Mouse (Mus musculus) testis, adult 2 months (tissue): Measurements from ENCODE around the gene Aes.

Source experiments
- CTCF ChIP-seq: fragments of 200-500 bp; IDR thresholded peaks from 2 replicates; pipeline ENCODE4 v1.5.1; 2012; ENCODE audit warnings: low read depth, mild to moderate bottlenecking, inconsistent platforms, low read length, moderate library complexity; ENCODE audit not compliant: control insufficient read depth, insufficient read depth, insufficient replicate concordance
- POLR2A ChIP-seq: fragments of 200-500 bp; IDR thresholded peaks from 2 replicates; pipeline ENCODE4 v1.6.1; 2012; ENCODE audit warnings: low read depth, mild to moderate bottlenecking, inconsistent platforms, low read length, moderate library complexity; ENCODE audit not compliant: control insufficient read depth

DNA sequence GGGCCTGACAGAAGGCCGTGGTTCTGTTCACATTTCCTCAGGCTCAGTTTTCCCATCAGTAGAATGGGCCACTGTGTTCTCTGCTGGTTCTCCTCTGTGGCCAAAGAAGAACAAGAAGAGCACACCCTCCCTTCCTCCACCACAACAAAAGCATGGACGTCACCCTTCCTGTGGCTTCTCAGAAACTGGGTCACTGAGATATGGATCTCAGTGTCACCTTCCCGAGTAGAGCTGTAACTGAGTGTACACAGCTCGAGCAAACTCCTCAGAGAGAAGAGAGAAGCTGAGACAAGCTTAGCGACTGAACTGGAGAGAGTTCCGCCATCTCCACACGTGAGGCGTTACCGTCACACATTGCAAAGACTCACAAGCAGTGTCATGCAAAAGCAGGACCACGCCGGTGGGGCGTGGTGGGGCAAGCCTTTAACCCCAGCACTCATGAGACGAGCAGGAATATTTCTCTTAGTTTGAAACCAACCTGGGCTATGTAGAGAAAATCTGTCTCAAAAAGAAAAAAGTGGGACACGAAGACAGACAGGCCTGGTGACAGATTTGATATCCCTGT is 49.0 kb upstream of the Aes start:
- no peak for TF ChIP-seq CTCF
- TF ChIP-seq POLR2A: no peak
